Mouse (Mus musculus) brain, embryonic 14.5 days (tissue): Measurements from ENCODE around the gene Khdrbs2. TPM values are rescaled to one million over a fixed set of nuclear protein-coding genes. Genes with fewer than 3 reads are reported as not detected.
"Not testable (repeated sequence)": the region's sequence is repeated elsewhere in the genome, so short reads cannot be mapped to it uniquely, and the experiment has no call there.

Experiments
- DNase-seq: peaks from one replicate; pipeline ENCODE4 v3.0.0-alpha.2; 2011; ENCODE audit warnings: low read depth
- CTCF ChIP-seq: fragments of 200-500 bp; IDR thresholded peaks from 2 replicates; pipeline ENCODE4 v1.5.1; 2012; ENCODE audit warnings: inconsistent platforms, mild to moderate bottlenecking, moderate library complexity, borderline replicate concordance; ENCODE audit not compliant: insufficient read depth, insufficient read length; ENCODE audit errors: extremely low read depth
- POLR2A ChIP-seq: fragments of 200-500 bp; IDR thresholded peaks from 2 replicates; pipeline ENCODE4 v1.6.1; 2012; ENCODE audit warnings: mild to moderate bottlenecking, inconsistent platforms, borderline replicate concordance; ENCODE audit not compliant: poor library complexity, insufficient read depth, insufficient read length, severe bottlenecking; ENCODE audit errors: extremely low read depth
- polyA plus RNA-seq: library from polyadenylated mRNA; depleted of rRNA; stranded (reverse); fragments of >200 nt; gene quantifications from 2 replicates; pipeline ENCODE4 v1.2.3, GENCODE M21; 2012

Khdrbs2 gene
- polyA plus RNA-seq, 1 experiment = 31.7 TPM

DNA sequence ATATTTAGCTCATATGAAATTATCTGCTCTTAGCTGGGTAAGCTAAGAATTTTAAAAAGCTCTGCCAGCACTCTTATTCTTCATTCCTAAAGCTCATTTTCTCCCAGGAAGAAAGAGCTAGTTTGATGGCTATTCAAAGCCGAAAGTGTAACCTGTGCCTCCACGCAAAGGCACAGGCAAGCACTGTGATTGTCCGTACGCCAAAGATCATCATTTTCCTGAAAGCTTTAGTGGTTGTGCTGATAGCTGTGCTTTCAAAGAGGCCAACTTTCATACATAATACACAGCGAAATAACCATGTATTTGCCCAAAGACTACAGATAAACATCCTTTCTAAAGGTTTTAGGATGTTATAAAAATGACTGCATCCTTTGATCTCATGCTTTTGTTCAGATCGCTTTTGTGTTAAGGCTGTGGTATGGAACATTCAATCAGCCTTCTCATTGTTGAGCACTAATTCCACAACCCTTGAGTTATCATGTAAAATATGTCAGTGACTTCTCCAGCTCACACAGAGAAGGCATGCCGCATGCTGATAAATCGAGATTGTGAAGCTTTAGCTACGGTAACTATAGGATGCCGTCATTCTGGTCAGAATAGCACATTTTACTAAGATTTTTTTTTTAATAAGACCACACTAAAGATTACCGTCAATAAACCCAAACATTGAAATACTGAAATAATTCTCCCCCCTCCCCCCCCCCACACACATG, 299.1 kb downstream of the Khdrbs2 start:
- peak; percentile 43 for DNase-seq
- no peak for TF ChIP-seq CTCF
- TF ChIP-seq POLR2A = no peak

DNA sequence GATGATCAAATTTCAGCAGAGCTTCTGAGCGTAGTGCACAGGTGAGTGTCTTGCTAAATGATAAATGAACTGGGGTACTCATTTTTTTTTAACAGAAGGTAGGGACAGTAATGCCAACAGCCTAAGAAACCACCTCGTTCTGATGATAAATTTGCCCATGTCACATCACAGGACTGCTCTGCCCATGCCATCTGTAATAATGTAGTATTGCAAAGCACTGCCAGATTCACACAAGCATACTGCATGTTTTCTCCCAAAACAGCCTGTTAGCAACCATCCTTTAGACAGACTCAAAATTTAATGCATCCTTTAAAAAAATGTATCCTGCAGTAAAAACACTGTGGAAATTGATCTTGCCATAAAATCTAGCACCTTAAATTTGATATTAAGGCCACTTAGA, 315.4 kb downstream of the Khdrbs2 start:
- TF ChIP-seq POLR2A = no peak
- no peak for TF ChIP-seq CTCF
- peak; percentile 14 for DNase-seq

DNA sequence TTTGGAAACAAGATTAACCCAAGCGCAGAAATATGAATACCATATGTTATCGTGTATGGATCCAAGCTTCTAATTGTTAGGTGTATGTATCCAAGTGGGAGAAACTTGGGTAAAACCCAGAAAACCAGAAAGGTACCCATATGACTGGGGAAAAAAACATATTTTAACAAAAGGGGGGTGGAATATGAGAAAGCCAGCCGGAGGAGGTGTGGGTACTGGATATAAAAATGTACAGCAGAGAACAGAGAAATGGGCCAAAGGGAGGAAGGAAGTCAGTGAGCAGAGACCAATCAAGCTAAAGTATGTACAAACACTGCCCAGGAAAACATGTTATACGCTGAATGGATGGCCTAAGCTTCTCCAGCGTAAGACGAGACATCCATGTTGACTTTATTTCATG, 330.9 kb downstream of the Khdrbs2 start:
- no peak for DNase-seq
- no peak for TF ChIP-seq POLR2A
- TF ChIP-seq CTCF = no peak

DNA sequence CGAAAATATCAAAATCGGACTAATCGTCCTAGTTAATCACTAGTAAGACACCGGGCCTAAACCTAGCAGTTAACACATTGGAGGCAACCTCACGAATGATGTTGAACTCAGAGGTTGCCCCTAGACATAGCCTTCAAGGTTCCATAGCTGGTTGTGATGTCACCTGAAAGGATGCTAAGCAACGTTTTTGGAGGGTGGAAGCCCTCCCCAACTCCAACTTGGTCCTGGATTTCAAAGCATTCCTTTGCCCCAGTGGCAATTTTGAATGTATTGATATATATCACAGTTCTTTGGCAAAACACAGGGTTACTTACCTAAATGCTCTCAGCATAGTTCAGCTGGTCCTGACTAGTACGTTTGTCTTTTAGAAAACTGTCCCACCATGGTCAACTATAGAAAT, 374.7 kb downstream of the Khdrbs2 start, which contains the start of gene Gm5415:
TSS of gene Gm5415 (minus strand) at position 101 of the 400 bp plus-strand sequence.
- DNase-seq = not testable (repeated sequence)

DNA sequence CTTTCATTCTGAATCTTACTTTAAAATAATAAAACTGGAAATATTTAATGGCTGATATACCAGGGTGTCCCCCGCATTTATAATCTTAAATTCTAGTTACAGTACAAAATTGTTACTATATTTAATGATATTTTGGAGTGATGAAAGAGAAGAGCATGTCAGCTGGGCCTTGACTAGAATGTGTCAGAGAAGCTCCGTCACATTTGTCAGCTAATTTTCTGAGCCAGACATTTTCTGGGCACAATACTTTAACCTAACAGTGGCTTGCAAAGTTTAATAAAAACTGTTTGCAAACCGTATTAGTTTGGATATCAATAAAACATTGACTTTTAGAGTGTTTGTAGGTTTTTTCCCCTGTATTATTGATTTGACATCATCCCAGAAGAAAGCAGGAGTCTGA, 380.9 kb downstream of the Khdrbs2 start:
- peak; percentile 57 for DNase-seq
- TF ChIP-seq CTCF = no peak
- no peak for TF ChIP-seq POLR2A

DNA sequence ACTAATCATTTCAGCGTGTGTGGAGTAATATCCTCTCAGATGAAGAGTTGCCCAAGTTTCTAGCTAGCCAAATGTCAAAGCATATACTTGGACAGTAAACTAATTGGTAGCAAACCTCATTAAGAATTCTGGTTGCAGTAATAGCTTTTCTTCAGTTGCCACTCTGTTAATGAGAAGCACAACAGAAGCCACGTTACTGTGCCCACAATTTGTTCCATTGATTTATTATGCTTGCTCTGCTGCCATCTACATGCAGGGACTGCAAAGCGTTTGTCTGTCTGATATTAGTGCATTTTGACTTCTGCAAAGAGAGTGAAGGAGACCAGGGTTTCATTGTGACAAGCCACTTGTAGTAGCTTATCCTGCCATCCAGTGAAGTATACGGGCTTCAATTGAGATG, 381.4 kb downstream of the Khdrbs2 start:
- DNase-seq = peak; percentile 87
- peak; percentile 46; the same call in 1 of the 2 replicates for TF ChIP-seq CTCF
- TF ChIP-seq POLR2A = no peak

DNA sequence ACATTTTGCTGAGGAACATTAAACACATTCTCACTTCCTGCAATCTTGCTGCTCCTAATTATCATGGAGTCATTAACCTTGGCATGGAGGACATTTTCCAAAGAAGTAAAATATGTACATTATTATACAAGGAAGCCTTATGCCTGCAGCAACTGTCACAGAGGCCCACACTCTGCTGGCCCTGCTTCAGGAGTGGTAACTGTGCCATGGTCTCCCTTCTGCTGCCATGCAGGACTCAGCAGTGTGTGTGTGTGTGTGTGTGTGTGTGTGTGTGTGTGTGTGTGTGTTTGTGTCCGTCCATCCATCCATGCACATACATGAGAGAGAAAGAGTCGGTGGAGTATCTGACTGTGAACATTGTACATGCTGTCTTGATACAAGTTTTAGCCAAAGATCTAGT, 396.4 kb downstream of the Khdrbs2 start:
- peak; percentile 44 for DNase-seq
- no peak for TF ChIP-seq POLR2A
- no peak for TF ChIP-seq CTCF

DNA sequence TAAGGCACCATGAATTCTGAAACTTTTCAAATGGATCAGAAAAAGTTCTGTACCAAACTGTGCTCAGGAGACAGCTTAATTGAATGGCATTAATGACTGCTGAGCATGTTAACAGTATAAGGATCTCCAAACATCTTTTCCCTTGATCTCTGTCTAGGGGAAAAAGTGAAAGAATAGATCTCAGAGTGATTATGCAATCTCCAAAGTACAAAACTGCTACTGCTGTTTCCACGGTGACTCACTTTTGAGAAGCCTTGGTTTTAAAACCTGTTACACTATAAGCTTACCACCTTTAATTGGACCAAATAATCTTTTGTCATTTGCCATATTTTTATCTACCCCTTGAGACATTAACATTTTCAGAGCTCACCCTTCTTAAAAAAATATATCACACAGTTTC, 453.5 kb downstream of the Khdrbs2 start:
- TF ChIP-seq CTCF (no peak), POLR2A (no peak)
- no peak for DNase-seq

DNA sequence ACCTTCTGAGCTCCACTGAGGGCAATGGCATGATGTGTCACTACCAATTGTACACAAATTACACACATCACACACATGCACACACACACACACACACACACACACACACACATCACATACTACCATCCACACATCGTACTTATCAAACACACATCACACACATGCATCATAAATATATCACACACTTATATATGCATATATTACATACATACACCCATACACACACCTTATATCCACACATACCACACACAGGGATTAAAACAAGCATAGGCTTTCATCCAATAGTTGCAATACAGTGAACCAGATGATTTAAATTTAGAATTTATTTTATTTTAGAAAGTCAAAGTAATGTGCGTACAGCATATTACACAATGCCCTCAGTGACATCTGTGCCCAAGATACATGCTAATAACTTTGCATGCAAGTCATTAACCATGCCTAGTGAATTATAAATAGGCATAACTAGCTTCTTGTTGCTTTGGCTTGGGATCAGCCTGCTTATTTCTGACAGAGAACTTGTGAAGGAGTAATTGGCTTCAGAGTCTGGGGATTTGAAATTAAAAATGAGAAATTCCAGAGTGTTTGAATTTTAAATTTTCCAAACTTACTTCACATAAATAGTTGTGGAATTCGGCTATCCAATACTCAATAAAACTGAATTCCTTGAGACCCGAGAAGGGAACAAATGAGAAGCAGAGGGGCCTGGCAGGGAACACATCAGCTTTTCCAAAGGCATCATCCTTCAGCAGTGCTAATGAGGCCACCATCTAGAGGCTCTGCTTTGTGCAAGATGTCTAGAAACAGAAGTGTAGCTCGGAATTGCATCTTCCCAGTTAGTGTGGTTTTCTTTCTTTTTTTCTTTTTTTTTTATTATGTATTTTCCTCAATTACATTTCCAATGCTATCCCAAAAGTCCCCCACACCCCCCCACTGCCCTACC, 460.2 kb downstream of the Khdrbs2 start:
- TF ChIP-seq POLR2A (no peak), CTCF (no peak)
- DNase-seq = peak; percentile 68

DNA sequence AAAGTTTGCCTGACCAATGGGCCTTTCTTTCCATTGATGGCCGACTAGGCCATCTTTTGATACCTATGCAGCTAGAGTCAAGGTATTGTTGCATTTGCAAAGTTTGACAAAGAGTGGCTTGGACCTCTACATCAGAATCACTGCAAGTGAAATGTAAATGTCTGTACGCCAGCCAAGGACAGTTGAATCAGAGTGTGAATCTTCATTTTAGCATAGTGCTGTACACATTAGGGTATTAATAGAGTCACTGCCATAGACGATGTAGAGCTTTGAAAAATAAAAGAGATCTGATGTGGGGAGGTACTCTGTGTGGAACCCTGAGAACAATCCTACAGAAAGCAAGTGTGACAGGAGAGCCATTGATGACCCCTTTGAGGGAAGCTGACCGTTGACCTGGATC, 460.9 kb downstream of the Khdrbs2 start:
- TF ChIP-seq CTCF (no peak), POLR2A (no peak)
- DNase-seq = no peak

DNA sequence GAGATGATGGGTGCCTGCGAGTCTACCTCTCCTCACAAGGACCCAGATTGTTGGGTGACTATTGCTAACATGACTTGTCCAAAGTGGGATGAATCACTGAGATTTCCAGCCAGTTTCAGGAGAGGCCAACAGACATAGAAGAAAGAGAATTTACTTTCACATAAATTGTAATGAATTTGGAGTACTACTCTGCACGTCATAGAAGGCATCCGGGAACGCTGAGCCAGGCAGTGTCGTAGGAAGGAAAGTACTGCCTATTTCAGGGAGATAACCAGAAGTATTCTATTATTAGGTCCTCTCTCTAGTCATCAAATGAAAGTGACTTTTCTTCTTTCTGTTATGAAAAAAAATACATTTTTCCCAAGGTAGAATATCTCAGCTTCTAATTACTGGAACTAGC, 466.6 kb downstream of the Khdrbs2 start:
- TF ChIP-seq CTCF (no peak), POLR2A (no peak)

More for the DNA sequence above, 466.6 kb downstream of the Khdrbs2 start:
- DNase-seq = no peak
